Mouse (Mus musculus) MEL (cell line): ENCODE measurements at regions not wholly inside any gene's neighbourhood (a gene's known extent, or its start where the extent isn't known, plus 50 kb on each side); places are given as distances from the start of the nearest gene placed in this dataset.

Experiments used
- DNase-seq: peaks from one replicate; pipeline ENCODE4 v3.0.0; 2011; ENCODE audit warnings: low read depth, low spot score
- H3K27ac ChIP-seq: 2 replicates; pipeline ENCODE4 v1.5.1; 2012; ENCODE audit warnings: low read depth, mild to moderate bottlenecking, control low read depth, low read length, moderate library complexity; ENCODE audit not compliant: control insufficient read depth
- H3K27me3 ChIP-seq, 2 experiments: fragments of 150-350 bp in 1 of 2; sonication (generic) in 1 of 2; 2 replicates each; pipeline ENCODE4 v1.6.1; 2012; ENCODE audit warnings: low read length in 2 of 2, mild to moderate bottlenecking in 2 of 2, improper control_type of control experiment in 1 of 2, moderate library complexity in 1 of 2; ENCODE audit not compliant: insufficient read depth in 2 of 2, control insufficient read depth in 1 of 2
- H3K36me3 ChIP-seq, 2 experiments: 2 replicates each; pipeline ENCODE4 v1.6.1; 2012 to 2014; ENCODE audit warnings: low read length in 2 of 2, improper control_type of control experiment in 1 of 2, inconsistent platforms in 1 of 2, mild to moderate bottlenecking in 1 of 2; ENCODE audit not compliant: insufficient read depth in 2 of 2, control insufficient read depth in 1 of 2
- H3K4me1 ChIP-seq, 2 experiments: fragments of 150-350 bp in 1 of 2; sonication (generic) in 1 of 2; 2 replicates each; pipeline ENCODE4 v1.6.1; 2012; ENCODE audit warnings: low read length in 2 of 2, improper control_type of control experiment in 1 of 2, mild to moderate bottlenecking in 1 of 2; ENCODE audit not compliant: insufficient read depth in 2 of 2, control insufficient read depth in 1 of 2
- H3K4me3 ChIP-seq, 2 experiments: fragments of 150-350 bp in 1 of 2; sonication (generic) in 1 of 2; 2 replicates each; pipeline ENCODE4 v1.5.1; 2012; ENCODE audit warnings: low read depth in 2 of 2, low read length in 2 of 2, mild to moderate bottlenecking in 2 of 2, moderate library complexity in 2 of 2, control low read depth in 1 of 2, improper control_type of control experiment in 1 of 2; ENCODE audit not compliant: control insufficient read depth in 1 of 2, insufficient read depth in 1 of 2
- H3K79me2 ChIP-seq: 2 replicates; pipeline ENCODE4 v1.6.1; 2012; ENCODE audit warnings: mild to moderate bottlenecking, low read length, moderate library complexity; ENCODE audit not compliant: control insufficient read depth, poor library complexity, insufficient read depth
- H3K9ac ChIP-seq: 2 replicates; pipeline ENCODE4 v1.6.1; 2012; ENCODE audit warnings: low read depth, mild to moderate bottlenecking, control low read depth, low read length, moderate library complexity; ENCODE audit not compliant: control insufficient read depth, poor library complexity, severe bottlenecking
- H3K9me3 ChIP-seq: fragments of 150-350 bp; sonication (generic); replicated peaks from 2 replicates; pipeline ENCODE4 v1.6.1; 2012; ENCODE audit warnings: mild to moderate bottlenecking, low read length, improper control_type of control experiment, moderate library complexity; ENCODE audit not compliant: insufficient read depth
- BHLHE40 ChIP-seq: IDR thresholded peaks from 2 replicates; pipeline ENCODE4 v1.6.1; 2012; ENCODE audit warnings: low read depth, mild to moderate bottlenecking, inconsistent platforms, low read length, improper control_type of control experiment, borderline replicate concordance
- CHD2 ChIP-seq: IDR thresholded peaks from 2 replicates; pipeline ENCODE4 v1.6.1; 2011; ENCODE audit warnings: low read length, improper control_type of control experiment
- ELF1 ChIP-seq: IDR thresholded peaks from 2 replicates; pipeline ENCODE4 v1.6.1; 2014; ENCODE audit warnings: low read depth, mild to moderate bottlenecking, inconsistent platforms, low read length, improper control_type of control experiment, moderate library complexity
- EP300 ChIP-seq, 2 experiments: IDR thresholded peaks; 2 replicates each; pipeline ENCODE4 v1.6.1; 2011; ENCODE audit warnings: improper control_type of control experiment in 2 of 2, low read length in 2 of 2, low read depth in 1 of 2, mild to moderate bottlenecking in 1 of 2
- ETS1 ChIP-seq: IDR thresholded peaks from 2 replicates; pipeline ENCODE4 v1.6.1; 2012; ENCODE audit warnings: low read depth, mild to moderate bottlenecking, inconsistent platforms, low read length, improper control_type of control experiment, moderate library complexity
- GATA1 ChIP-seq: IDR thresholded peaks from 2 replicates; pipeline ENCODE4 v1.6.1; 2011; ENCODE audit warnings: low read depth, low read length, improper control_type of control experiment
- MAFK ChIP-seq: IDR thresholded peaks from 2 replicates; pipeline ENCODE4 v1.6.1; 2011; ENCODE audit warnings: low read depth, mild to moderate bottlenecking, low read length, improper control_type of control experiment, borderline replicate concordance
- MEF2A ChIP-seq: IDR thresholded peaks from 2 replicates; pipeline ENCODE4 v1.6.1; 2014; ENCODE audit warnings: low read depth, mild to moderate bottlenecking, inconsistent platforms, low read length, improper control_type of control experiment; ENCODE audit not compliant: poor library complexity, insufficient replicate concordance, severe bottlenecking; ENCODE audit errors: extremely low read depth
- MYB ChIP-seq: IDR thresholded peaks from 2 replicates; pipeline ENCODE4 v1.6.1; 2011; ENCODE audit warnings: mild to moderate bottlenecking, low read depth, low read length, improper control_type of control experiment
- MYC ChIP-seq: IDR thresholded peaks from 2 replicates; pipeline ENCODE4 v1.6.1; 2011; ENCODE audit warnings: low read depth, mild to moderate bottlenecking, low read length, improper control_type of control experiment, moderate library complexity
- NELFE ChIP-seq: IDR thresholded peaks from 2 replicates; pipeline ENCODE4 v1.6.1; 2011; ENCODE audit warnings: low read depth, low read length, improper control_type of control experiment
- RAD21 ChIP-seq: IDR thresholded peaks from 2 replicates; pipeline ENCODE4 v1.6.1; 2011; ENCODE audit warnings: mild to moderate bottlenecking, low read depth, low read length, improper control_type of control experiment
- SIN3A ChIP-seq: IDR thresholded peaks from 2 replicates; pipeline ENCODE4 v1.6.1; 2012; ENCODE audit warnings: low read length, improper control_type of control experiment, inconsistent platforms
- SMC3 ChIP-seq: IDR thresholded peaks from 2 replicates; pipeline ENCODE4 v1.6.1; 2011; ENCODE audit warnings: low read depth, low read length, improper control_type of control experiment
- TCF12 ChIP-seq: IDR thresholded peaks from 2 replicates; pipeline ENCODE4 v1.6.1; 2014; ENCODE audit warnings: low read depth, mild to moderate bottlenecking, inconsistent platforms, low read length, improper control_type of control experiment, moderate library complexity
- USF1 ChIP-seq: IDR thresholded peaks from 2 replicates; pipeline ENCODE4 v1.6.1; 2014; ENCODE audit warnings: low read depth, mild to moderate bottlenecking, inconsistent platforms, low read length, improper control_type of control experiment, moderate library complexity
- ZC3H11A ChIP-seq: IDR thresholded peaks from 2 replicates; pipeline ENCODE4 v1.6.1; 2012; ENCODE audit warnings: low read depth, mild to moderate bottlenecking, inconsistent platforms, low read length, improper control_type of control experiment
- ZMIZ1 ChIP-seq: IDR thresholded peaks from 2 replicates; pipeline ENCODE4 v1.6.1; 2012; ENCODE audit warnings: low read depth, mild to moderate bottlenecking, inconsistent platforms, low read length, improper control_type of control experiment, moderate library complexity

GRCm38 (mm10) chr7:117278388-117278961, 102.3 kb upstream of the Xylt1 start:
- H3K79me2 ChIP-seq = no peaks in the 10 kb centered on the region
- H3K27ac ChIP-seq = no peak overlapping the region
- no peaks in the 10 kb centered on the region for H3K27me3 ChIP-seq
- no peak for TF ChIP-seq ZMIZ1
- no peak for TF ChIP-seq MYC
- no peak for TF ChIP-seq TCF12
- no peak for TF ChIP-seq EP300 (IDR thresholded peaks at IDR 0.05; ENCODE audit: low read depth in 1 of 2, low read length in 2 of 2)
- TF ChIP-seq MEF2A = no peak
- no peak for TF ChIP-seq RAD21
- TF ChIP-seq ETS1 = no peak
- TF ChIP-seq ELF1 = no peak
- TF ChIP-seq USF1 = no peak
- TF ChIP-seq MYB = no peak
- TF ChIP-seq GATA1 = no peak
- TF ChIP-seq MAFK = no peak
- H3K9me3 ChIP-seq = no peaks in the 10 kb centered on the region
- H3K36me3 ChIP-seq = no peaks in the 10 kb centered on the region
- no peaks in the 10 kb centered on the region for H3K4me1 ChIP-seq
- no peak overlapping the region for H3K4me3 ChIP-seq
- no peak overlapping the region for H3K9ac ChIP-seq
- no peak for DNase-seq

GRCm38 (mm10) chr7:117282194-117282593, 98.6 kb upstream of the Xylt1 start:
- Histone ChIP-seq H3K79me2 (no peaks in the 10 kb centered on the region), H3K9ac (no peak overlapping the region), H3K27me3 (no peaks in the 10 kb centered on the region), H3K36me3 (no peaks in the 10 kb centered on the region), H3K27ac (no peak overlapping the region), H3K4me1 (no peaks in the 10 kb centered on the region), H3K4me3 (no peak overlapping the region), H3K9me3 (no peaks in the 10 kb centered on the region)
- DNase-seq = no peak
- TF ChIP-seq BHLHE40 (no peak), MYC (no peak), CHD2 (no peak), NELFE (no peak)

- no peak overlapping the region for H3K9ac ChIP-seq
- no peak overlapping the region for H3K27ac ChIP-seq
- H3K79me2 ChIP-seq = no peaks in the 10 kb centered on the region
- H3K4me3 ChIP-seq = no peak overlapping the region
- H3K36me3 ChIP-seq = no peaks in the 10 kb centered on the region
- H3K27me3 ChIP-seq = no peaks in the 10 kb centered on the region
- no peaks in the 10 kb centered on the region for H3K4me1 ChIP-seq
- TF ChIP-seq SIN3A (no peak), ZC3H11A (no peak), ZMIZ1 (no peak), TCF12 (no peak), SMC3 (no peak), USF1 (no peak), MEF2A (no peak), ETS1 (no peak), CHD2 (no peak)
- TF ChIP-seq, all 39 proteins: peak for 0
- DNase-seq = no peak
- H3K9me3 ChIP-seq = no peaks in the 10 kb centered on the region
Observed at GRCm38 (mm10) chr7:117285206-117285605, 95.6 kb upstream of the Xylt1 start.
